In genomic region chr3:35520131-35520530, GRCm38 (mm10) we compare ENCODE assay signal across 17 mouse cellular contexts.
DNase-seq lines count a peak whose midpoint lies in the region; ATAC-seq lines count a peak whose summit lies in the region.
"Had no signal": no experiment of that assay in that cellular context is flagged by ENCODE, and none has a peak within 500 bp of the region (broad histone marks: within the 10 kb centered on the region; RNA-seq: fewer than 3 reads in every experiment).

No protein-coding gene starts in this region.

- no peaks in the 10 kb centered on the region for H3K27me3 ChIP-seq in forebrain, embryonic 15.5 days
- H3K27me3 ChIP-seq: midbrain, embryonic 12.5 days; neural tube, embryonic 12.5 days had no signal

- H3K4me1 ChIP-seq in forebrain, embryonic 15.5 days = peaks cover 4% of the 10 kb centered on the region
- H3K4me1 ChIP-seq: midbrain, embryonic 12.5 days; neural tube, embryonic 12.5 days had no signal

- no peaks in the 10 kb centered on the region for H3K36me3 ChIP-seq in forebrain, embryonic 15.5 days
- H3K36me3 ChIP-seq: midbrain, embryonic 12.5 days; neural tube, embryonic 12.5 days had no signal

- H3K27ac ChIP-seq in forebrain, embryonic 15.5 days (replicated peaks) = no peak overlapping the region
- H3K27ac ChIP-seq: heart, adult 2 months; liver, embryonic 14.5 days; midbrain, embryonic 12.5 days; neural tube, embryonic 12.5 days had no signal

- no peak overlapping the region for H3K4me3 ChIP-seq in forebrain, embryonic 15.5 days
- H3K4me3 ChIP-seq: erythroblast, embryonic 14.5 days; heart, adult 2 months; midbrain, embryonic 12.5 days; neural tube, embryonic 12.5 days had no signal

- no peak overlapping the region for H3K4me2 ChIP-seq in forebrain, embryonic 15.5 days (replicated peaks)
- H3K4me2 ChIP-seq: midbrain, embryonic 12.5 days; neural tube, embryonic 12.5 days had no signal

- 43% methylated on average over 3 of the region's 3 CpGs for WGBS in forebrain, embryonic 15.5 days

- no peaks in the 10 kb centered on the region for H3K9me3 ChIP-seq in forebrain, embryonic 15.5 days
- H3K9me3 ChIP-seq: midbrain, embryonic 12.5 days; neural tube, embryonic 12.5 days had no signal

- no peak for ATAC-seq in cerebellum, adult (ENCODE audit: insufficient number of reproducible peaks, low FRiP score, low TSS enrichment)
- peak; percentile 43 for ATAC-seq in forebrain, embryonic 15.5 days (replicated peaks)
- ATAC-seq in monocyte, adult 5-6 weeks (replicated peaks; ENCODE audit: insufficient number of reproducible peaks, low FRiP score, low TSS enrichment, poor library complexity, severe bottlenecking) = no peak
- ATAC-seq: hindbrain, embryonic 16.5 days had no signal

- DNase-seq in cerebellum, postnatal 14 days = peak; percentile 15 to 16
- peak; percentile 2 to 15 for DNase-seq in layer of hippocampus, postnatal 36 days
- no peak for DNase-seq in layer of hippocampus, postnatal 25 days (ENCODE audit: extremely low spot score in 1 of 2, low spot score in 1 of 2)
- DNase-seq in Muller cell, postnatal 12 days (ENCODE audit: inconsistent ontology term) = peak; percentile 77
- DNase-seq in B cell, adult 2 months = no peak
- DNase-seq: adrenal gland, postnatal 10 days; cerebellum, postnatal 36 days; heart, adult 2 months; lung, postnatal 10 days had no signal

- no peak overlapping the region for H3K9ac ChIP-seq in forebrain, embryonic 15.5 days (replicated peaks)
- H3K9ac ChIP-seq: liver, embryonic 14.5 days; midbrain, embryonic 12.5 days; neural tube, embryonic 12.5 days had no signal

Comparison
In these comparisons a context has a peak if more than half of its experiments do, and no peak if none do; other contexts are left out.
1. DNase-seq: peak in cerebellum, postnatal 14 days (2 of 2), layer of hippocampus, postnatal 36 days (2 of 2) and Muller cell, postnatal 12 days (single experiment); none in layer of hippocampus, postnatal 25 days (0 of 2) and B cell, adult 2 months (0 of 2).